Mouse (Mus musculus) neural tube, embryonic 10.5 days (tissue): ENCODE data around the gene Fam19a4.

Source experiments
- DNase-seq: peaks from one replicate; pipeline ENCODE4 v3.0.0-alpha.2; 2017; ENCODE audit warnings: low spot score; ENCODE audit errors: extremely low spot score

Gene Fam19a4

GRCm38 (mm10) chr6:97060074-97060681 is at the start of gene Fam19a4:
Fam19a4 (minus strand) TSS chr6:97060413.
- peak; percentile 67 for DNase-seq

GRCm38 (mm10) chr6:97106777-97107176 is 46.6 kb upstream of the Fam19a4 start:
- peak; percentile 37 for DNase-seq

- no peak for DNase-seq
Measured at GRCm38 (mm10) chr6:97106106-97106505, 45.9 kb upstream of the Fam19a4 start.

GRCm38 (mm10) chr6:97104264-97104852 is 44.1 kb upstream of the Fam19a4 start:
- DNase-seq: no peak

- peak; percentile 47 for DNase-seq
Measured at GRCm38 (mm10) chr6:97101958-97102702, 41.9 kb upstream of the Fam19a4 start.

GRCm38 (mm10) chr6:97101190-97101957 is 41.2 kb upstream of the Fam19a4 start:
- peak; percentile 20 for DNase-seq

GRCm38 (mm10) chr6:97082336-97082735 is 22.1 kb upstream of the Fam19a4 start:
- no peak for DNase-seq

GRCm38 (mm10) chr6:97080016-97080415 is 19.8 kb upstream of the Fam19a4 start:
- no peak for DNase-seq

- peak; percentile 20 for DNase-seq
Measured at GRCm38 (mm10) chr6:97059599-97059998, 614 bp downstream of the Fam19a4 start.

- no peak for DNase-seq
Measured at GRCm38 (mm10) chr6:97052196-97052770, 7.9 kb downstream of the Fam19a4 start.

GRCm38 (mm10) chr6:97048403-97048802 is 11.8 kb downstream of the Fam19a4 start:
- DNase-seq: no peak

- no peak for DNase-seq
Measured at GRCm38 (mm10) chr6:97046541-97046940, 13.7 kb downstream of the Fam19a4 start.

- DNase-seq: no peak
Measured at GRCm38 (mm10) chr6:97027110-97027677, 33.0 kb downstream of the Fam19a4 start.

- DNase-seq: no peak
Measured at GRCm38 (mm10) chr6:97019323-97019722, 40.9 kb downstream of the Fam19a4 start.

- DNase-seq: no peak
Measured at GRCm38 (mm10) chr6:97016711-97017110, 43.5 kb downstream of the Fam19a4 start.

- no peak for DNase-seq
Measured at GRCm38 (mm10) chr6:97016018-97016417, 44.2 kb downstream of the Fam19a4 start.

GRCm38 (mm10) chr6:97006513-97007094 is 53.6 kb downstream of the Fam19a4 start:
- peak; percentile 57 for DNase-seq

GRCm38 (mm10) chr6:97005038-97005437 is 55.2 kb downstream of the Fam19a4 start:
- no peak for DNase-seq

- no peak for DNase-seq
Measured at GRCm38 (mm10) chr6:96995556-96996159, 64.6 kb downstream of the Fam19a4 start.

- no peak for DNase-seq
Measured at GRCm38 (mm10) chr6:96991741-96992140, 68.5 kb downstream of the Fam19a4 start.
